ENCODE assay signal across 23 mouse cellular contexts in genomic region chr17:73170141-73170540, GRCm38 (mm10).
"Had no signal": no experiment of that assay in that cellular context is flagged by ENCODE, and none has a peak within 500 bp of the region (broad histone marks: within the 10 kb centered on the region; RNA-seq: fewer than 3 reads in every experiment).

No protein-coding gene starts in this region.

- ATAC-seq: liver, embryonic 12.5 days; midbrain, embryonic 15.5 days had no signal

- H3K9ac ChIP-seq: limb, embryonic 13.5 days; liver, embryonic 12.5 days; liver, embryonic 15.5 days; lung, embryonic 15.5 days; midbrain, embryonic 12.5 days; midbrain, embryonic 15.5 days; neural tube, embryonic 13.5 days had no signal

- H3K4me2 ChIP-seq: limb, embryonic 13.5 days; liver, embryonic 12.5 days; liver, embryonic 15.5 days; lung, embryonic 15.5 days; midbrain, embryonic 12.5 days; midbrain, embryonic 15.5 days; neural tube, embryonic 13.5 days had no signal

- H3K9me3 ChIP-seq: limb, embryonic 10.5 days; limb, embryonic 13.5 days; liver, embryonic 12.5 days; liver, embryonic 15.5 days; lung, embryonic 15.5 days; midbrain, embryonic 12.5 days; midbrain, embryonic 15.5 days; neural tube, embryonic 13.5 days had no signal

- H3K27me3 ChIP-seq: limb, embryonic 13.5 days; liver, embryonic 12.5 days; liver, embryonic 15.5 days; lung, embryonic 15.5 days; midbrain, embryonic 12.5 days; midbrain, embryonic 15.5 days; neural tube, embryonic 13.5 days had no signal

- H3K36me3 ChIP-seq: liver, embryonic 12.5 days; liver, embryonic 15.5 days had no signal

- H3K27ac ChIP-seq: kidney, postnatal 0 days; layer of hippocampus, adult 2 months; limb, embryonic 10.5 days; limb, embryonic 13.5 days; liver, embryonic 12.5 days; liver, embryonic 15.5 days; lung, embryonic 15.5 days; midbrain, embryonic 12.5 days; midbrain, embryonic 15.5 days; neural tube, embryonic 13.5 days; stomach, postnatal 0 days had no signal

- DNase-seq: kidney, adult 2 months; kidney, postnatal 25 days; layer of hippocampus, adult 9-11 months; liver; lung, adult 18-20 months; lung, postnatal 10 days; lung, postnatal 36 days; retina, postnatal 1 day; right cerebral cortex, postnatal 25 days; spleen, adult 18-20 months; thymus, postnatal 36 days had no signal

- H3K4me1 ChIP-seq: limb, embryonic 10.5 days; liver, embryonic 12.5 days; liver, embryonic 15.5 days; midbrain, embryonic 12.5 days; midbrain, embryonic 15.5 days had no signal

- H3K4me3 ChIP-seq: layer of hippocampus, adult 2 months; limb, embryonic 10.5 days; limb, embryonic 13.5 days; liver, embryonic 12.5 days; liver, embryonic 15.5 days; lung, embryonic 15.5 days; midbrain, embryonic 12.5 days; midbrain, embryonic 15.5 days; myocyte; neural tube, embryonic 13.5 days had no signal
